Mouse (Mus musculus) Patski (cell line): ENCODE measurements around the gene Git2. TPM values are rescaled to one million over a fixed set of nuclear protein-coding genes. Genes with fewer than 3 reads are reported as not detected.
A peak's percentile ranks its signal among the peaks of the same experiment; 100 is the strongest.

Source experiments
- ATAC-seq: fragments of 100-300 bp; one replicate; pipeline ENCODE4 v1.8.0; 2021
- CTCF ChIA-PET: fragments of 350-600 bp; sonication (Branson Sonifier 250); formaldehyde crosslinking; loops from one replicate; lab custom pipeline; 2022; ENCODE audit warnings: inconsistent platforms; lab: Charles Lee
- POLR2A ChIA-PET: fragments of 350-600 bp; sonication (Branson Sonifier 250); formaldehyde crosslinking; loops from one replicate; lab custom pipeline; 2022; ENCODE audit warnings: antibody characterized with exemption, inconsistent platforms; lab: Charles Lee
- DNase-seq: peaks from one replicate; pipeline ENCODE4 v3.0.0-alpha.2; 2011; ENCODE audit warnings: low read depth, low spot score
- H3K27me3 ChIP-seq: fragments of 371-371 bp; one replicate; pipeline ENCODE4 v1.5.1; 2021
- CTCF ChIP-seq: fragments of 100-300 bp; IDR thresholded peaks from one replicate; pipeline ENCODE4 v1.5.1; 2021
- in situ Hi-C: fragments of 300-500 bp; cut with MboI; formaldehyde crosslinking; loops from 3 replicates; pipeline ENCODE4 v1.11.1; 2018; ENCODE audit warnings: low pct_unique_long_range_greater_than_20kb, mixed read lengths
- polyA plus RNA-seq: library from polyadenylated mRNA; unstranded; gene quantifications from one replicate; pipeline ENCODE4 v1.2.3, GENCODE M21; 2021

Gene Git2
- polyA plus RNA-seq, 1 experiment from 2014 or later: 53.6 TPM

GRCm38 (mm10) chr5:114764812-114765735 lies 10.2 kb downstream of the Git2 start:
- H3K27me3 ChIP-seq: no peaks in the 10 kb centered on the region
- TF ChIP-seq CTCF: no peak
- no peak for ATAC-seq
- CTCF ChIA-PET: interaction anchor here (0.9 kb wide), 1 partner anchor 10 kb away, joined by 3 read pairs; no protein-coding TSS in a partner anchor
- DNase-seq: no peak
- POLR2A ChIA-PET: interaction anchor here (0.6 to 0.7 kb wide), 2 partner anchors 45 to 913 kb away, joined by 3 to 5 read pairs; no protein-coding TSS in a partner anchor
- in situ Hi-C loops: no loop called here

- ChIA-PET CTCF (interaction anchor here (1.0 to 1.1 kb wide), 2 partner anchors 9 to 52 kb away, joined by 3 read pairs; no protein-coding TSS in a partner anchor), POLR2A (no interaction called here)
- in situ Hi-C loops: no loop called here
- TF ChIP-seq CTCF: no peak
- no peak for DNase-seq
- H3K27me3 ChIP-seq: no peaks in the 10 kb centered on the region
- no peak for ATAC-seq
Measured at GRCm38 (mm10) chr5:114761980-114762379, 13.3 kb downstream of the Git2 start.

GRCm38 (mm10) chr5:114759536-114760090 lies 15.7 kb downstream of the Git2 start:
- ATAC-seq (no peak), DNase-seq (no peak)
- CTCF ChIA-PET: interaction anchor here (0.9 to 1.6 kb wide), 2 partner anchors 9 to 143 kb away, joined by 3 to 4 read pairs; no protein-coding TSS in a partner anchor
- TF ChIP-seq CTCF: no peak
- in situ Hi-C loops: no loop called here
- no peaks in the 10 kb centered on the region for H3K27me3 ChIP-seq
- POLR2A ChIA-PET: no interaction called here

- POLR2A ChIA-PET: no interaction called here
- DNase-seq: no peak
- in situ Hi-C loops: no loop called here
Measured at GRCm38 (mm10) chr5:114753384-114753783, 21.9 kb downstream of the Git2 start.

GRCm38 (mm10) chr5:114752397-114752796 lies 22.9 kb downstream of the Git2 start:
- in situ Hi-C loops: no loop called here
- H3K27me3 ChIP-seq: no peaks in the 10 kb centered on the region
- TF ChIP-seq CTCF: no peak
- ATAC-seq: no peak
- CTCF ChIA-PET: no interaction called here
- DNase-seq: no peak
- POLR2A ChIA-PET: interaction anchor here (0.6 kb wide), 1 partner anchor 1670 kb away, joined by 3 read pairs; no protein-coding TSS in a partner anchor

More at GRCm38 (mm10) chr5:114753384-114753783, 21.9 kb downstream of the Git2 start:
- TF ChIP-seq CTCF: no peak
- no peaks in the 10 kb centered on the region for H3K27me3 ChIP-seq
- CTCF ChIA-PET: interaction anchor here (1.2 to 1.4 kb wide), 2 partner anchors 9 kb away, joined by 3 to 6 read pairs; no protein-coding TSS in a partner anchor
- no peak for ATAC-seq

- ATAC-seq: no peak
- POLR2A ChIA-PET: no interaction called here
- in situ Hi-C loops: no loop called here
- H3K27me3 ChIP-seq: no peaks in the 10 kb centered on the region
- CTCF ChIA-PET: no interaction called here
- no peak for DNase-seq
- TF ChIP-seq CTCF: no peak
Measured at GRCm38 (mm10) chr5:114750325-114750724, 25.0 kb downstream of the Git2 start.

GRCm38 (mm10) chr5:114747521-114747920 lies 27.8 kb downstream of the Git2 start:
- no peak for ATAC-seq
- in situ Hi-C loops: no loop called here
- POLR2A ChIA-PET: no interaction called here

GRCm38 (mm10) chr5:114746886-114747285 lies 28.4 kb downstream of the Git2 start:
- ChIA-PET CTCF (no interaction called here), POLR2A (no interaction called here)
- ATAC-seq (no peak), DNase-seq (no peak)
- TF ChIP-seq CTCF: no peak
- in situ Hi-C loops: no loop called here
- H3K27me3 ChIP-seq: no peaks in the 10 kb centered on the region

More at GRCm38 (mm10) chr5:114747521-114747920, 27.8 kb downstream of the Git2 start:
- no peak for TF ChIP-seq CTCF
- no peaks in the 10 kb centered on the region for H3K27me3 ChIP-seq
- CTCF ChIA-PET: no interaction called here
- DNase-seq: no peak

- in situ Hi-C loops: no loop called here
- ChIA-PET POLR2A (interaction anchor here (0.8 to 1.1 kb wide), 2 partner anchors 23 kb away, joined by 3 read pairs; no protein-coding TSS in a partner anchor), CTCF (interaction anchor here (1.3 kb wide), 1 partner anchor 16 kb away, joined by 4 read pairs; no protein-coding TSS in a partner anchor)
- no peaks in the 10 kb centered on the region for H3K27me3 ChIP-seq
- TF ChIP-seq CTCF: no peak
- ATAC-seq (no peak), DNase-seq (no peak)
Measured at GRCm38 (mm10) chr5:114745581-114745980, 29.7 kb downstream of the Git2 start.

GRCm38 (mm10) chr5:114743697-114744090 lies 31.6 kb downstream of the Git2 start:
- TF ChIP-seq CTCF: no peak
- DNase-seq (peak; percentile 59), ATAC-seq (peak; percentile 77)
- in situ Hi-C loops: no loop called here
- CTCF ChIA-PET: interaction anchor here (0.9 to 1.7 kb wide), 3 partner anchors 9 to 15 kb away, joined by 3 to 6 read pairs (median 3); no protein-coding TSS in a partner anchor
- POLR2A ChIA-PET: interaction anchor here (1.1 kb wide), 1 partner anchor 17 kb away, joined by 3 read pairs; no protein-coding TSS in a partner anchor
- no peaks in the 10 kb centered on the region for H3K27me3 ChIP-seq
